Mouse (Mus musculus) kidney, adult 9 months (tissue): ENCODE measurements around the gene Mboat7.
A peak's percentile ranks its signal among the peaks of the same experiment; 100 is the strongest.
"Not testable (repeated sequence)": the region's sequence is repeated elsewhere in the genome, so short reads cannot be mapped to it uniquely, and the experiment has no call there.

Source experiments
- DNase-seq: peaks from one replicate; pipeline ENCODE4 v3.0.0; 2022

Mboat7 gene

DNA sequence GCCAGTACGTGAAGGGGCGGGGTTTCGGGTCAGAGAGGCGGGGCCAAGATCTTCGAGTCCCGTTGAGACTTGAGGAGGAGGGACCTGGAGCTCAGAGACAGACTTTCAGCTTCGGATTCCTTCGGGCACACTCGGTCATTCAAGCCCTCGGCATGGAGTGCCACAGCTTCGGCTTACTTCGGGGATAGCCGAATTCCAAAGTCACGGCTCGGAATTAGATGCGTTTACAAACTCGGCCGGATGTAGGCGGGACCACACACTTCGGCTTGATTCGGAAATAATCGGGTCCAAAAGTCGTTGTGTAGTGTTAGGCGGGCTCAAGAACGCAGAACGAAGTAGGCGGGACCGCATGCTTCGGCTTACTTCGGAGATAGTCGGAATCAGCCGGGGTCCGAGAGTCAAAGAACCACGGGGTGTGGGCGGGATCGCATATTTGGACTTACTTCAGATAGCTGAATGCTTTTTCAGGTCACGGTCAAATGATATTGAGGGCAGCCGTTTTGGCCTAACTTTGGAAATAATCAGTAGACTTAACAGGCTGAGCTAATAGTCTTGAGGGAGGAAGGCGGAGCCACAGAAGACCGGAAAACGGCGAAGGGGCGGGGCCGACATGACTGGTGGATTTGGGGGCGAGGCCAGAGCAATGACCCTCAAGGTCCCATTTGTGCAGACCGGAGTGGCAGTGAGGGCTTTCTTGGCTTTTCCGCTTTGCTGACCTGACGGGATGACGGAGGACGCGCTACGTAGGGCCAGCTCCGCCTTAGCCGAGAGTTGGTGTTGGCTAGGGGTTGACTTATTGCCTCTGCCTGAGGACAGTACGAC lies at the start of gene Mboat7:
Gene Mboat7, minus strand, starts transcription at position 537 of the 822 bp plus-strand sequence.
- DNase-seq: peak; percentile 99

DNA sequence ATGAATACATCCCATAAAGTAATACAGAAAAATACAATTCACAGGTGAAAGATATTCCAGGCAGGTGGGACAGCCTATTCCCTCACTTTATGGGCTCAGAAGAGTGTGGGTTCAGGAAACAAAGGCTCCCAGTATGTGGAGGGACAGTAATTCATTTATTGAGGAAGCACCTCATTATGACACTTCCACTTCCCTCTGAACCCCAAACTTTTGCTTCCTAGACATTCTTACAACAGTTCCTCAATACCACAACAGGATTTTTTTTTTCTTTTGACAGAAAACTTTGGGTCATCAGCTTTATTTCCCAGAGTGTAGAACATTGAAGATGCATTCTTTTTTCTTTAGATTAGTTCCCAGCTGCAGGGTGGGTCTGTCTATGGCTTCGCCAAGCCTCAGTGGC lies 39.4 kb upstream of the Mboat7 start:
- DNase-seq: not testable (repeated sequence)

DNA sequence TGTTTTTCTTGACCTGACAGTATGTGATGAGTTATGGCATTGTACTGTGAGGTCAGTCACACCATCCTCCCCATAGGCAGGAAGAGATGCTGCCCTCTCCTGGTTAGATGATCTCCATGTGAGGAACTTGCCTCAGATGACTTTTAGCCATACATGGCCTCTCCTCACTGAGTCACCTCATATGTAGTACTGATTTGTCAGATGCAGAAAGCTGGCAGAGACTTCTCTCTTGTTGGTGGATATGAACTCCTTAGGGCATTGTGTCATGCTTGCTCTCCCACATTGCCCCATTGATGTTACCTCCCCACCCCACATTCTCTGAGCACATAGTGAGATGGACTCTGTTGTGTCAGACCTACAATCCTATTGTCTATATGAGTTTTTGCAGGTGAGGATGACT lies 32.1 kb upstream of the Mboat7 start:
- DNase-seq: not testable (repeated sequence)

DNA sequence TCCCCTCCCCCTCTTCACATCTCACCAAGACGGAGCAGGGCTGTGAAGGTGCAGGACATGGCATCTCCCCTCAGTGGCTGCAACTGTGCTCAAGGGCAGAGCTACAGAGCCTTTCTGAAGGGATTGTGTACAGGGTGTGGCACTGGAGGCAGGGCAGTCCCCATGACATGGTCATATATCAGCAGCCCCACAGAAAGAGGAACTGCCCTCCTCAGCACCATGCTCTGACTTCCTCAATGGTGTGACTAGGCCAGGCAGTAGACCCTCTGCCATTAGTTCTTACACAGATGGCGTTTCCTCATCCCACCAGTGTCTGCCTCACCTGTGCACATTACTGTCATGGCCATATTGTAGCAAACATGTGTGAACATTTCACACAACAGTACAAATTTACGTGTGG lies 26.9 kb upstream of the Mboat7 start, which contains the start of gene Pirb:
Gene Pirb, minus strand, starts transcription at position 124 of the 400 bp plus-strand sequence.
- peak; percentile 0 for DNase-seq

DNA sequence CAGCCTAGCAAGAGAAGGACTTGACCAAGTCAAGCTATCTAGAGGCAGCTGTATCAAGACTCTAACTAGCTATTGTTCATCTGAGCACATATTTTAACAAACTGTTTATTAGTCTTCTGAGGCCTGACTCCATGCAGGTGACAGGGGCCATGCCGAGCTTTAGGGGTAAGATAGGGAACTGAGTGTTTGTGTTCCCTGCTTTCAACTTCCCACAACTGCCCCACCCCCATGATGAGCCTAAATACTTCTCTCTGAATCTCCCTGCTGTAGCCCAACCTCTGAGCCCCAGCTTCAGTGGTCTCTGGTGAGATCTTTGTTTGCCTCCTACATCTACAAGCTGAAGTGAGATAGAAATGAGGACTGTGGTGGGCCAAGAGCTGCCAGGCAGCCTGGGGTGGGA lies 21.9 kb upstream of the Mboat7 start:
- peak; percentile 0 for DNase-seq

DNA sequence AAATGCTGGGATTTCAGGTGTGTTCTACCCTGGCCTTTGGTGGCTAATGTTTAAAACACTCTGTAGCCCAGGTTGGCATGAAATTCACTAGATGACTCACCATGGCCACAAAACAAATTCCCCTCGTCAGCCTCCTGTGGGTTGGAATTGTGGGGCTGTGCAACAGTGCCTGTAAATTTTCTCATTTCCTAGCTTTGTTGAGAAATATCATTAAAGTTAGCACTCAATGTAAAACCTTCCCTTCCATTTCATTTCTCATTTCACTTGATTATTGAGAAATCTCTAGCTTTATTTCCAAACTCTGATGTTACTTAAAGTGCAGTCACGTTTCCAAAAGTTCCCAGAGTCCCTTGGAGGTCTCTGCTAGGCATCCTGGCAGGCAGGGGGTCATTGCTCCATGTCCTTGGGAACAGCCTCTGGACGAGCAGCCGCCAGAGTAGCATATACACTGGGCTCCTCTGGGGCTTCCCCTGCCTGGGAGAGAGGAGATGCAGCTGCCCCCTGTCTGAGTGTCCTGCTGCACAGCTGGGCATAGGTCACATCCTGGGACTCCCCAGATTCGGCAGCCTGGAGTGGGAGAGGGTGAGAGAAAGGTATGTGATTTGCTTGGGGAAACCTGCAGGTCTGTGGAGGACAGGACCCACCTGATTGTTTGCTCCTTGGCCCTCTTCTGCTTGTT lies 19.1 kb upstream of the Mboat7 start:
- DNase-seq: peak; percentile 0

DNA sequence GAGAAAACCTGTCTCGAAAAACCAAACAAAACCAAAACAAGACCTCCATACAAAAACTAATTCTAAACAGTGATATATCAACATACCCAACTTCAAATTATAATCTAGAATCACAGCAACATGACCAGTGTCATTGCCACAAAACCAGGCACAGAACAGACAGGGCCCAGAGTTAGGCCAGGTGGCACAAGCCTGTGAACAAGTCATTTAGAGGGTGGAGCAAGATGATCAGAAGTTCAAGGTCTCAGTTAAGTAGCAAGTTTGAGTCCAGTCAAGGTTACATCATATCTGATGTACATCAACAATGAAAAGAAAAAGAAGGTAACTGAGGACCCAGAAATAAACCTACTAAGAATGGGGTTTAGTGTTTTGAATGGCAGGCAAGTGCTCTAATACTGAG lies 15.7 kb upstream of the Mboat7 start:
- no peak for DNase-seq

DNA sequence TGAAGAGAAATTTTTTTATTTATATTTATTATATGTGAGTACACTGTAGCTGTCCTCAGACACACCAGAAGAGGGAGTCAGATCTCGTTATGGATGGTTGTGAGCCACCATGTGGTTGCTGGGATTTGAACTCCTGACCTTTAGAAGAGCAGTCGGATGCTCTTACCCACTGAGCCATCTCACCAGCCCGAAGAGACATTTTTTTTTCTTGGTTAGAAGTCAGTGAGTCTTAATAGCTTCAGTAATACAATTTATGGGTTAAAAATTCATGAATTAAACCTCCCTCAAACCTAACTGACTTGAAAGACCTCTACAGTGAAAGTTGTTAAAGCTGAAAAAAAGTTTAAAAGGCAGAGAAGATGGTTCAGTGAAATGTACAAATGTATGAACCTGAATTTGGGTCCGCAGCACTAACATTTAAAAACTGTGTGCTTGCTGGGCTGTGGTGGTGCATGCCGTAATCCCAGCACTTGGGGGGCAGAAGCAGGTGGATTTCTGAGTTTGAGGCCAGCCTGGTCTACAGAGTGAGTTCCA lies 15.2 kb upstream of the Mboat7 start:
- DNase-seq: not testable (repeated sequence)

DNA sequence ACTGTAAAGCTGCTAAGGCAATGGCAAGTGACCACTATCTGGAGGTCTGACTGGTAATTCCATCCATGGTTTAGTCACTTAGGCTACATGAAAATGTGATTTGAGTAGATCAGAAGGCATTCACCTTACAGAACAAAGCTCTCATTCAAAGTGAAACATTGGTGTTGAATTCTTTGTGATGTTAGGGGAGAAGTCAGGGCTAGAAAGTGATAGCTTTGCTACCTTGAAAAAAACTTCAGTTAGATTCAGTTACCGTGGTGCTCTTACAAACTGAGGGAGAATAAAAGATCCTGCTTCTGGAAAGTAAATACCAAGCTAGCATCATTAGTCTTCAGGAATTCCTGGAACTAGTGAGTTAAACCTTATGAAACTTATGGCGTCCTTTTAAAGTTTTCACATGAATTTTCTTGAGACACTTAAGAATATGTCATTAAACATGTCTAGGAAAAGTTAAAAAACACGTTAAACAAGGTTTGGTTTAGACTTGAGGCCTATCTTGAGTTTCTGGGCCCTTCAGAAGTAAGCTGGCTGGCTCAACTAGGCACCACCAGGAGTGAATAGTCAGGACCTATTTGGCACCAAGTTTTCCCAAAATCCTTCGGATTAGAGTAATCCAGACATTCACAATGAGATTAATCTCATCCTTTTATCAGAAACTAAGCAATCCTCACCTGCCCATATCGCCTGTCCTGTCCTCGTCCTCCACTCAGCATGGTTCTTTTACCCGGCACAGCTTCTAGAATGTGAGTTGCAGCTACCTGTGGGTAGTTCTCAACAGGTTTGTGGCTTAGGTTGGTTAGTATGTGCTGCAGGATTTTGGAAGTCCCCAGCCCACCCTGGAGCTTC lies 14.5 kb upstream of the Mboat7 start:
- DNase-seq: no peak

DNA sequence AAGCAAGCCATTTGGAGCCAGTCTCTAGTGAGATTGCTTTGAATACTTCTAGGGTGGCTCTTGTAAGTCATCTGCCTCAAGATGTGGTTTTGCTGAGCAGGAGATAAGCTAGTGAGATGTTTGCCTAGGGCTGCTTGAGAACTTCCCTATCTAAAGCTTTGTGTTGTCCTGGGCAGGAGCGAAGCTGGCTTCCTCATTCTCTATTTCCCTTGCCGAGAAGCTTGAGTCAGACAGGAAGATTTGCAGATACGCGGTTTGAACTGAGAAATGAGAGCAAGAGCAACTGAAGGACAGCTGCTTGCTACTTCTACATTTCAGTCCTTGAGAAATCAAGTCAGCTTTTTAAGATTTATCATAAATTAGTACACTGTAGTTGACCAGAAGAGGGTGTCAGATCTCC lies 13.7 kb upstream of the Mboat7 start:
- DNase-seq: no peak

DNA sequence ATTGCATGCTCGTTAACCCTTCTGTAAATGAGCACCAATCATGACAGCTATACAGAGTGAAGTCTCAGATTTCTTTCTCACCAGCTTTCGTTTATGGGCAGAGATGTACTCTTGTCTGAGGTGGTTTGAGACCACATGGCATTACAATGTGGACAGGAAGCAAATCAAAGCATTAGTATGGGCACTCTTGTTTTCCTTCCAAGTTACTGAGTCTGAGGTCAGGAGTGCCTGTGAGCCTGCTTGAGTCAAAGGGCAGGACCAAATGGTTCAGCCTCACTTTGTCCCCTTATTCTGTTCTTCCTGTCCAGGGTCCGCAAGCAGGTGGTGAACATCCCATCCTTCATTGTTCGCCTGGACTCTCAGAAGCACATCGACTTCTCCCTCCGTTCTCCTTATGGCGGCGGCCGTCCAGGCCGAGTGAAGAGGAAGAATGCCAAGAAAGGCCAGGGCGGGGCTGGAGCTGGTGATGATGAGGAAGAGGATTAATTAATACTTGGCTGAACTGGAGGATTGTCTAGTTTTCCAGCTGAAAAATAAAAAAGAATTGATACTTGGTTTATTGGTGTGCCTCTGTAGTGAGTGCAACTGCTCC lies 13.1 kb upstream of the Mboat7 start:
- DNase-seq: no peak

DNA sequence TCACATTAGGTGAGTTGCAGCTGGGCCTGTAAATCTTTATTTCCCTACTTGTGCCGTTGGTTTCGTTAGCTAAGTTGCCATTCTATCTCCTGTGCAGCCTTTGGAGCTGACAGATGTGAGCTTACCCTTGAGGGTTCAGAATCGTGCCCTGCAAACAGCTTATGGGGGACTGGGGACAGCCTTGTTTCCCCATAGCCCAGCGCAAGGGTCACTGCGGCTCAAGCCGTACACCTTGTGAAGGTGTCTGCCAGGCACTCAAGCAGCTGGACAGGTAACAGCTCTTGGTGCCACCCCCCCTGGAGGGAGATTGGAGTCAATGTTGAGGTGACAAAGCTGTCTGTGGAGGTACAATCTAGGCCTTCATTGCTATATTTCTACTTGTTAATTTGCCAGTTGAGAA lies 12.6 kb upstream of the Mboat7 start:
- no peak for DNase-seq

DNA sequence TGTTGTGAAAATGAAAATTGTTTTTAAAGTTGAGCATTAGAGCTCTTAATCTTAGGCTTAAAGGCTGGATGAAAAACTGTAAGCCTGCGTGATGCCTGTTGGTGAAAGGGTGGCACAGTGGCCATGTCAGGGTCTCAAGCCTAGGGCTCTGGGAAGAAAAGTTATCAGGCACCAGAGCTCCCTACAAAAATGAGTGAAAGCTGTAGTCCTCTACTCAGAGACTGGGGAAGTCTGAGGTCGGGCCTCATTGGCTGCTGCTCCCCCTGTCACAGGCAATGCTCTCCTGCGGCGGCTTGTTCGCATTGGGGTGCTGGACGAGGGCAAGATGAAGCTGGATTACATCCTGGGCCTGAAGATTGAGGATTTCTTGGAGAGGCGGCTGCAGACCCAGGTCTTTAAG lies 12.1 kb upstream of the Mboat7 start:
- not testable (repeated sequence) for DNase-seq

DNA sequence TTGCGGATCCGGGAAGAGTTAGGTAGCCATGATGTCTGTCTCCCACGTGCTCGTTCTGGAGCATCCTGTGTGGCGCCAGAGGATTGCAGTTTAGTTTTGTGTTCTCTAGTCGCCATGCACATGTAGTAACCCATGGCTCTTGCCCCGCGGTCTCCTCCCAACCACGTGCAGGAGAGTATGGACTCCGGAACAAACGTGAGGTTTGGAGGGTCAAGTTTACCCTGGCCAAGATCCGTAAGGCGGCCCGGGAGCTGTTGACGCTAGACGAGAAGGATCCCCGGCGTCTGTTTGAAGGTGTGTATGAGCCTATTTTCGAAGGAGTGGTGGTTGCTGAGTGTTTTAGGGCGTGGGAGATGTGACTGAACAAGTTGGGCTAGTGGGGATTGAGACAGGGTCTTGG lies 11.2 kb upstream of the Mboat7 start:
- no peak for DNase-seq

DNA sequence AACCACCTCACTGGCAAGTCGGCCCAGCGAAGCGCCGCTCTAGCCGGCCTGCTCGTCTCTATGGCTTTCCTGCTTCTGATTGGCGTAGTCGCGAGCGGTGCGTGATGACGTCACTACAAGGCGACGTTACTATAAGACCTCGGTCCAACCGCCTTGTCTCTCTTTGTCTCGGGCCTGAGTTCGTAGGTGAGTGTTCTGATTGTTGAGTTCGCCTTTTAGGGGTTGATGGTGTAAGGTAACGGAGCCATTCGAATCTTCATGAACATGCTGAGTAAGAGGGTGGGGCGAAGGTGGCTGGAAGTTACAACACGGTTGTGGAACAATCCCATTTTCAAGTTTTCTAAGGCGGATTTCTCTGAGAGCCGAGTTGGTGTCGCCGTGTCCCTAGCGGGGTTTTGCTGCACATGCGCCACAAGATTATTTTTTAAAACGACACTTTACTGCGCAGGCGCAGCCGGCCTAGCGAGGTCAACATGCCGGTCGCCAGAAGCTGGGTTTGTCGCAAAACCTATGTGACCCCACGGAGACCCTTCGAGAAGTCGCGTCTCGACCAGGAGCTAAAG lies 10.6 kb upstream of the Mboat7 start, which contains the start of gene Rps9:
Gene Rps9, plus strand, starts transcription at position 115 of the 563 bp plus-strand sequence.
- DNase-seq: peak; percentile 98

DNA sequence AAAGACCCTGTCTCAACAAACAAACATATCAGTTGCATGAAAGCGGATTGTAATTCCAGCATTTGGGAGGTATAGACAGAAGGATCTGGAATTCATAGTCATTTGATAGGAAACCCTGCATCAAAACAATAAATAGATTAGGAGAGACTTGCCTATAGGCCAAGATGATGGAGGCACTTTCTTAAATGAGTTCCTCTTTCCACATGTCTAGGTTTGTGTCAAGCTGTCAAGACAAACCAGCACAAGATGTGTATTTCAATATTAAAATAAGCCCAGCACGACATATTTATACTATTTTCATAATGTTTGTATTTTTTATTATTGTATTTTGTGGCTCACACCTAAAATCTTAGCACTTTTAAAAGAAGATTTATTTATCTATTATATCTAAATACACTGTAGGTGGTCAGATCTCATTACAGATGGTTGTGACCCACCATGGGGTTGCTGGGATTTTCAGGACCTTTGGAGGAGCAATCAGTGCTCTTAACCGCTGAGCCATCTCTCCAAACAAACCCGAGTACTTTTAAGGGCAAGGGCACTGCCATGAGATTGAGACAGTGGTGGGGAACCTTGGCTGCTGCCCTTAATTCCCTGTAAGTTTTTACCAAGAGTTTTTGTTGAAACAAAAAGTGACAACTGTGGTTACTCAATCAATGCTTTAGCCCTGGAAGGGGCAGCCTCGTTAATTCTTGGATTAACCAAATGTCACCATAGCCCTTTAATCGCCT lies 10.0 kb upstream of the Mboat7 start:
- no peak for DNase-seq

DNA sequence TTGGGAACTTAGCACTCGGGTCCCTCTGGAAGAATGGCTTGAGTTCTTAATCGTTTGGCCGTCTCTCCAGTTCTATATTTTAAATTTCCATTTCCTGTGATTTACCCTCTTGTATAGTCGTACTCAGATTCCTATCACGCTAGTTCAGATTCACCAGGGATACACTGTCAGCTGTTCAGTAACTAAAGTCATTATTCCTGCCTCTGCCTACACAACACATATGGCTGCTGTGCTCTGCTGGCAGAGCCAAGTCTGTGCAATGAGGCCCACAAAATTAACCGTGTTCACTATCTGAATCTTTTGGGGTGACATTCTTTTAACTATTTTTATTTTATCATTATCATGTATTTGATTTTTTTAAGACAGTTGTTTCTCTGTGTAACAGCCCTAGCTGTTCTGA lies 5.1 kb upstream of the Mboat7 start:
- DNase-seq: no peak

DNA sequence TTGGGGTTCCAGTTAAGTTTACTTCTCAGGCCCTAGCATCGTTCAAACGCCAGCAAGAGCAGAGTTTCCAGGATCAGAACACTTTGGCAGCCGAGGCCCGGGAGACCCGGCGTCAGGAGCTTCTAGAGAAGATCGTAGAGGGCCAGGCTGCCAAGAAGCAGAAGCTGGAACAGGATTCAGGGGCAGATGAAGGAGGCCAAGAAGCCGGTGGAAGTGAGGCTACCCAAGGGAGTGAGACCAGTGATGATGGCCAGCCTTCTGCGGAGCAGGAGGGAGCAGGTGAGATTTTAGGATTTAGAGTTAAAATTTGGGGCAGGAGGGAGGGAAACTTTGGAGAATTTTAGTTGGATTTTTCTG lies 1.6 kb upstream of the Mboat7 start:
- DNase-seq: not testable (repeated sequence)

DNA sequence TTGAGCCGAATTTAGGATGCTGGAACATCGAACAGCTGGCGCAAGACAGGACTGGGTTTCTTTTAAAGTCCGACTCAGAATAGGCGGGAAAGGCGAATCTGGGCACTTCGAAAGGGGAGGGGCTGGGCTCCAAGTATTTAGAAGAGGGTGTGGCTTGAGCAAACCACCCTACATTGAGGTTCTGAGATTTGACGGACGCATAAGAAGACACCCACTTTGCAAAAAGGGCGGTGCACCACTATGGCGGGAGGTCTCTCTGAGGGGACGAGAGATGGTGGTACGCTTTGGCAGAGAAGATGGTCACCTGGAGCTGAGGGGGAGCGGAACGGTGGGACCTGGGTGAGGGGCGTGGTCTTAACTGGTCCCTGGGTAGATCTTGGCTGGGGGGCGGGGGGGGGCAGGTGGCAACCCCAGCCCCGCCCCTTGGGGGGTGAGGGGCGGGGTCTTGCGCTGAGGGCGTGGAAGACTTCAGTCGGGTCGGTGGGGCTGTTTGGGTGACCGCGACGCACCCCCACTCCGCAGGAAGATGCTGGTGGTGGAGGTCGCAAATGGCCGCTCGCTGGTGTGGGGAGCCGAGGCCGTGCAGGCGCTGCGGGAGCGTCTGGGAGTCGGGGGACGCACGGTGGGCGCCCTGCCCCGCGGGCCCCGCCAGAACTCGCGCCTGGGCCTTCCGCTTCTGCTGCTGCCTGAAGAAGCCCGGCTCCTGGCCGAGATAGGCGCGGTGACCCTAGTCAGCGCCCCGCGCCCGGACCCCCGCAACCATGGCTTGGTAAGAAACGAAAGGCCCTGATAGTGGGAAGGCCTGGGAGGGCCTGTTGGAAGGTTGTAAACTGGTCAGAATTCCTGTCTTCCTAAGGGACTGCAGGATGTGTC lies 989 bp upstream of the Mboat7 start:
- peak; percentile 91 for DNase-seq

DNA sequence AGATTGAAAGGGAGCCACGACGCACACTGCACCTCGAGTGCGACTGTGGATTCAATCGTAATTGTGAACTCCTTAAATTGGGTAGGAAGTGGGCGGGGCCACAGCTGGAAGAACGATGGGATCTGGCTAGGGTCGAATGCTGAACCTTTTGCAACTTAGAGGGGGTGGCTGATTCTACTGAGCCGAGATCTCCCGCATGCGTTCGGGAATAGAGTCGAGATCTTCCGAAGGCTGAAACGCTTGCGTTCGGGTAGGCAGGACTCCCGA lies 419 bp upstream of the Mboat7 start:
- DNase-seq: no peak
